Mouse (Mus musculus) hindlimb bud, embryonic 11.5 days (tissue): Measurements from ENCODE around the gene Pde7b.

Source experiments
- DNase-seq: peaks from one replicate; pipeline ENCODE4 v3.0.0-alpha.2; 2012; ENCODE audit warnings: low read depth, low spot score; ENCODE audit errors: extremely low spot score

Pde7b gene

GRCm38 (mm10) chr10:20724906-20725305 is at the start of gene Pde7b:
TSS of gene Pde7b (minus strand) at chr10:20725078.
- no peak for DNase-seq

- DNase-seq: no peak
These were observed 47.2 kb upstream of the Pde7b start for GRCm38 (mm10) chr10:20772056-20772455.

GRCm38 (mm10) chr10:20770418-20770888 is 45.6 kb upstream of the Pde7b start:
- DNase-seq: no peak

- DNase-seq: no peak
These were observed 44.9 kb upstream of the Pde7b start for GRCm38 (mm10) chr10:20769557-20770417.

GRCm38 (mm10) chr10:20764352-20764751 is 39.5 kb upstream of the Pde7b start:
- DNase-seq: no peak

GRCm38 (mm10) chr10:20758939-20759338 is 34.1 kb upstream of the Pde7b start:
- DNase-seq: no peak

GRCm38 (mm10) chr10:20758259-20758658 is 33.4 kb upstream of the Pde7b start:
- no peak for DNase-seq

- no peak for DNase-seq
These were observed 31.3 kb upstream of the Pde7b start for GRCm38 (mm10) chr10:20756219-20756618.

GRCm38 (mm10) chr10:20752883-20753282 is 28.0 kb upstream of the Pde7b start:
- DNase-seq: no peak

- DNase-seq: no peak
These were observed 25.9 kb upstream of the Pde7b start for GRCm38 (mm10) chr10:20750642-20751251.

GRCm38 (mm10) chr10:20748938-20749337 is 24.1 kb upstream of the Pde7b start:
- DNase-seq: no peak

- DNase-seq: no peak
These were observed 22.4 kb upstream of the Pde7b start for GRCm38 (mm10) chr10:20747229-20747628.

GRCm38 (mm10) chr10:20739801-20740200 is 14.9 kb upstream of the Pde7b start:
- DNase-seq: no peak

GRCm38 (mm10) chr10:20737146-20737545 is 12.3 kb upstream of the Pde7b start:
- DNase-seq: no peak

GRCm38 (mm10) chr10:20735775-20736449 is 11.0 kb upstream of the Pde7b start:
- DNase-seq: no peak

GRCm38 (mm10) chr10:20733576-20733975 is 8.7 kb upstream of the Pde7b start:
- DNase-seq: no peak

GRCm38 (mm10) chr10:20732180-20732579 is 7.3 kb upstream of the Pde7b start:
- no peak for DNase-seq

- no peak for DNase-seq
These were observed 5.2 kb upstream of the Pde7b start for GRCm38 (mm10) chr10:20730034-20730433.

- no peak for DNase-seq
These were observed 606 bp upstream of the Pde7b start for GRCm38 (mm10) chr10:20725384-20725983.

- no peak for DNase-seq
These were observed 427 bp downstream of the Pde7b start for GRCm38 (mm10) chr10:20724451-20724850.

GRCm38 (mm10) chr10:20723962-20724361 is 916 bp downstream of the Pde7b start:
- no peak for DNase-seq
